Mouse (Mus musculus): ENCODE data around the gene B3gat2. TPM values are rescaled to one million over a fixed set of nuclear protein-coding genes. Genes with fewer than 3 reads are reported as not detected.

The B3gat2 gene
- total RNA-seq, 2 experiments from 2014 or later = 8.4 to 10.2 TPM

Other genes starting within 250 kb of the B3gat2 start
- 100 to 1,000 TPM; 156 to 162 TPM for gene Smap1, start 160.6 kb downstream of the B3gat2 start, total RNA-seq (2021)
- 10 to 100 TPM; 53.2 to 54.1 TPM for gene Sdhaf4, start 243.9 kb downstream of the B3gat2 start, total RNA-seq (2021)

Data from left cerebral cortex, postnatal 25 days (tissue).